Mouse (Mus musculus): ENCODE results near the gene Inmt. TPM values are rescaled to one million over a fixed set of nuclear protein-coding genes. Genes with fewer than 3 reads are reported as not detected.

Inmt gene
- polyA plus RNA-seq, 1 experiment: not detected

DNA sequence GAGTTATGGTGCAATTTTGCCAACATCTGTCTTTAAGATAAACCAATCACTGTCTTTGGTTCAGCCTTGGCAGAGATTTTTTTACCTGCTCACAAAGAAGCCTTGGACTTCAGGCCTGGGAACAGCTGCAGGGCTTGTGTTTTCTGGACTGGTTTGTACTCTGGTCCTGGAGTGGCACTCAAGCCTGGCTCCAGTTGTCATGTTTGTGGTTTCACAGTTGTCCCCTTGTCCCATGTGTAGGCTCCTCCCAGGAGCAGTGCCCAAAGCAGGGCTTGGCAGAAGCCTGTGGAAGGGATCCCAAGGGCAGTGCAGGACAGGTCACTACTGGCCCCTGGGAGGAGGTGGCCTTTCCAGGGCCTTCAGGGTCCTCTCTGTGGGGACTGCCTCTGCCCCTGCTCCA lies 36.5 kb downstream of the Inmt start:
- TF ChIP-seq FLI1 (IDR thresholded peaks at IDR 0.05; ENCODE audit: low read length) (no peak), GATA1 (IDR thresholded peaks at IDR 0.05; ENCODE audit: borderline replicate concordance, low read length) (no peak)
- Histone ChIP-seq H3K9me3 (peaks cover 17% of the 10 kb centered on the region), H3K4me3 (replicated peaks) (no peak overlapping the region), H3K27me3 (replicated peaks) (peaks cover 74% of the 10 kb centered on the region), H3K4me1 (no peaks in the 10 kb centered on the region), H3K36me3 (replicated peaks; ENCODE audit: low read length) (no peaks in the 10 kb centered on the region)

DNA sequence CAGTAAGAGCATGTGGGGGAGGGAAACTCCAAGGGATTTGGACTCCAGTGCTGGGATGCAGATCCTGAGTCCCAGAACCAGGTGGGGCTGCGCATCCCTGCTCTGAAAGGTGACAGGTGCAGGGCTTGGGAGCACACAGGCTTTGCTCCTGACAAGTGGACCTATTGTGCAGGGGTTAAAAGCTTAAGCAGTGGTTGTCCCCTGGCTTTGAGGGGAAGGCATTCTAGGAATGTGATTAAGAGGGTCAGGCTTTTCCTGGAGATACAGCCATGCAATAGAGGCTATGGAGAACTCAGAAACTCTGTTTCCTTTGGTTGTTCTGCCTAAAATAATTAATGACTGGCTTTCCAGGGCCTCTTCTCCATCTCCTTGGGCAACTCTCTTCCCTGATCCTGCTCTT lies 41.4 kb downstream of the Inmt start:
- Histone ChIP-seq H3K4me3 (replicated peaks) (no peak overlapping the region), H3K9me3 (peaks cover 12% of the 10 kb centered on the region), H3K27me3 (replicated peaks) (peaks cover 74% of the 10 kb centered on the region), H3K36me3 (replicated peaks; ENCODE audit: low read length) (no peaks in the 10 kb centered on the region), H3K4me1 (no peaks in the 10 kb centered on the region)
- TF ChIP-seq GATA1 (IDR thresholded peaks at IDR 0.05; ENCODE audit: borderline replicate concordance, low read length) (no peak), FLI1 (IDR thresholded peaks at IDR 0.05; ENCODE audit: low read length) (no peak)

DNA sequence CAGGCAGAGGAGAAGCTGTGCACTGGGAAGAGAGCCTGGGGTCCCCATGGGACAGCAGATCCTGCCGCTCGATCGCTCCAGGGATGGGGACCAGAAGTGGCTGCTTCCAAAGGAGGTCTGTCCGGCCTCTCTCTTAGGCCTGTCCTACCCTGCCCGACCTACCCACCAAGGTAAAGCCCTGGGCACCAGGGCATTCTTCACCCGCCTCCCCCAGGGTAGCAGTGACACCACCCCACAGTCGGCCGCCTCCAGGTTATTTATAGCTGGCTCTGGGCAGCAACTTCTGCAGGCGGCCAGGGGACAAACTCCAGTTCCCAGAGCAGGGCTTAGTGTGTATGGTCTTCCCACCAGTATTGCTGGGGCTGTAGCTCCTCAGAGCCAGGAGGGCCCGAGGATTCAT lies 42.0 kb downstream of the Inmt start, which contains the start of gene Crhr2:
Crhr2 (minus strand) TSS at position 223 of the 400 bp plus-strand sequence.
- H3K9me3 ChIP-seq: peaks cover 12% of the 10 kb centered on the region
- no peaks in the 10 kb centered on the region for H3K4me1 ChIP-seq
- no peaks in the 10 kb centered on the region for H3K36me3 ChIP-seq (replicated peaks; ENCODE audit: low read length)
- H3K27me3 ChIP-seq (replicated peaks): peaks cover 76% of the 10 kb centered on the region
- H3K4me3 ChIP-seq (replicated peaks): no peak within 1 kb of the TSS
- TF ChIP-seq FLI1 (IDR thresholded peaks at IDR 0.05; ENCODE audit: low read length) (no peak), GATA1 (IDR thresholded peaks at IDR 0.05; ENCODE audit: borderline replicate concordance, low read length) (no peak)

DNA sequence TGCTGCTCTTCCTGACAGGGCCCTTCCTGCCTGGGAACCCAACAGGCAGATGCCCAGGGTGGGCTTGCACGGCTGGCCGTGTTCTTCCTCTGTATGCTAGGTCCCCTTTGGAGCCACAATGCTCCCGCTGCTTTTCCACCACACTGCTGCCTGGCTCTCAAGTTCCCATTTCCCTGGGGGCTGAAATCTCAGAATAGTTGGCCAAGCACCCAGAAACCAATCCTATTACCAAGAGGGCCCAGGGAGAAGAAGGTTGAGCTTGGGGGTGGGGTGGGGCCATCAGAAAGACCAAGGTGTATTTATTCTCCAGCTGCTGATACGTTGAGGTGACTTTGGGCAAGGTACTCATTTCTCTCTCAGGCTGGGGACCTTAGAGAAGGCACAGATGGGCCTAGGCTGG lies 43.5 kb downstream of the Inmt start:
- H3K9me3 ChIP-seq: peaks cover 12% of the 10 kb centered on the region
- no peak overlapping the region for H3K4me3 ChIP-seq (replicated peaks)
- H3K4me1 ChIP-seq: no peaks in the 10 kb centered on the region
- TF ChIP-seq FLI1 (IDR thresholded peaks at IDR 0.05; ENCODE audit: low read length) (no peak), GATA1 (IDR thresholded peaks at IDR 0.05; ENCODE audit: borderline replicate concordance, low read length) (no peak)
- H3K36me3 ChIP-seq (replicated peaks; ENCODE audit: low read length): no peaks in the 10 kb centered on the region
- H3K27me3 ChIP-seq (replicated peaks): peaks cover 76% of the 10 kb centered on the region

DNA sequence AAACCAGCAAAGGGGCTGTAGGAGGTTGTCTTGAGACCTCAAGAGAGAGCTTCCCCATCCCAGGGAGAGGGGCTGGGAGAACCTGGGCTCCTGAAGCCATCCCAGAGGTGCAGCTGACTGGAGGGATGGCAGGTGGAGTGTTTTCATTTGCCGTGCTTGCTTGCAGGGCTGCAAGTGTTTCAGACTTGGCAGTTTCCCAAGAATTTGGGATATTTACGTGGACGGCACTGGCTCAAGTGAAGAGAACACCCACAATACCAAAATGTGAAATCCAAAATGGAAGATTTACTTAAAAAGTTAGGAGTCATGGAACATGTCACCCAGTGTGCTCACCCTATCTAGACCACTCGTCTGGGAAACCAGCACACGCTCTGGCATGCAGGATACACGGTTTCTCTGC lies 44.2 kb downstream of the Inmt start:
- H3K9me3 ChIP-seq: peaks cover 12% of the 10 kb centered on the region
- peaks cover 80% of the 10 kb centered on the region for H3K27me3 ChIP-seq (replicated peaks)
- no peaks in the 10 kb centered on the region for H3K36me3 ChIP-seq (replicated peaks; ENCODE audit: low read length)
- TF ChIP-seq FLI1 (IDR thresholded peaks at IDR 0.05; ENCODE audit: low read length) (no peak), GATA1 (IDR thresholded peaks at IDR 0.05; ENCODE audit: borderline replicate concordance, low read length) (no peak)
- H3K4me1 ChIP-seq: no peaks in the 10 kb centered on the region
- no peak overlapping the region for H3K4me3 ChIP-seq (replicated peaks)

DNA sequence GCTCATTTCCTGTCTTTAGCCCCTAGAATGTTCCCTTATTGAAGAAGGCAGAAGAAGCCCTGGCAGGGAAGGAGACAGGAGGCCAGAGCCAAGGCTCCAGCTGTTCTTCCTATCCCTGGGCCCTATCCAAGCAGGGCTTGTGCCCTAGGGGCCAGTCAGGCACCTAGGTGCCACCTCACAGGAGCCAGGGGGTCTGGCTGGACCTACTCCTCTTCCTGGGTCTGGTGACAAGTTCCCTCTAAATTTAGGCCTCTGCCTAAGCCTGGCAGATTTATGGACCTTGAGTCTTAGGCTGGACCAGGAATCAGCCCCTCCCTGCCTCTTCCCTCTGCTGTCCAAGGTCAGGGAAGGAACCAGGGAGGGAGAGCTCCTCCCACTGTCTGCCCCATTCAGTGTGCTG lies 46.5 kb downstream of the Inmt start:
- Histone ChIP-seq H3K27me3 (replicated peaks) (peaks cover 86% of the 10 kb centered on the region), H3K36me3 (replicated peaks; ENCODE audit: low read length) (no peaks in the 10 kb centered on the region), H3K4me1 (no peaks in the 10 kb centered on the region), H3K9me3 (no peaks in the 10 kb centered on the region), H3K4me3 (replicated peaks) (no peak overlapping the region)
- TF ChIP-seq FLI1 (IDR thresholded peaks at IDR 0.05; ENCODE audit: low read length) (no peak), GATA1 (IDR thresholded peaks at IDR 0.05; ENCODE audit: borderline replicate concordance, low read length) (no peak)

DNA sequence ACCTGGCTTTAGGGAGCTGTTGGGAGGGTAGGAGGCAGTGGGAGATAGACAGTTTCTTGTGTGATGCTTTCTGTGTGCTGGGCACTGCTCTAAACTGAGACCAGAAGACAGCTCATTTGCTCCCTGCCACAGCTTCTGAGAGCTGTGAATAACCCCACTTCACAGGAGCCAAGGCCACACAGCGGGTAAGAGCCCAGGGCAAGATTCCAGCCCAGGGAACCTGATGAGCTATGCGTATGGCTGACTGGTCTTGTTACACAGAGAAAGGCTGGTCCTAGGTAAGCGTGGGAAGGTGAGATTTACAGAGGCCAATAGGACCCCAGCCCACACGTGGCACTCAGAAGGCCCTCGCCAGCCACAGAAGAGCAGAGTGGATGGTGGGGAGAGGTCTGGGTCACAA lies 48.3 kb downstream of the Inmt start:
- H3K27me3 ChIP-seq (replicated peaks): peaks cover 87% of the 10 kb centered on the region
- no peaks in the 10 kb centered on the region for H3K9me3 ChIP-seq
- TF ChIP-seq GATA1 (IDR thresholded peaks at IDR 0.05; ENCODE audit: borderline replicate concordance, low read length) (no peak), FLI1 (IDR thresholded peaks at IDR 0.05; ENCODE audit: low read length) (no peak)

DNA sequence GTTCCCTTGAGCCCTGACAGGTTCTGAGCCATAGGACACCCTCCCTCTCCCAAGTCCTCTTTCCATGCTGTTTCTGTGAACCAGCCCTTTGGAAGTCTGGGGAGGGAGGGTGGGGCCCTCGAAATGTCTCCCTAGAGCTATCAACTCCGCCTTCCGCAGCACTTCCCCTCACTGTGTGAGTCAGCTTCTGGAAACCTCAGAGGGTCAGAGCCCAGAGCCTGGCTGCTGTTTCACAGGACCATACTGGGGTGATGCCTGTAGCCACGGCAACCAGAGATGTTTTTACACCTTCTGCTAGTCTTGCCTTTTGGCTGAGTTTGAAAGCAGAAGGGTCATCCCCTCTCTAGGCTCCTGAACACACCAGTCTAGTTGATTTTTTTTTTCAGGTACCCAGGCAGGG lies 51.8 kb downstream of the Inmt start:
- no peak for TF ChIP-seq FLI1 (IDR thresholded peaks at IDR 0.05; ENCODE audit: low read length)
- no peak for TF ChIP-seq GATA1 (IDR thresholded peaks at IDR 0.05; ENCODE audit: borderline replicate concordance, low read length)
- H3K27me3 ChIP-seq (replicated peaks): peaks cover 95% of the 10 kb centered on the region
- H3K36me3 ChIP-seq (replicated peaks; ENCODE audit: low read length): no peaks in the 10 kb centered on the region

More for the DNA sequence above, 48.3 kb downstream of the Inmt start:
- Histone ChIP-seq H3K4me1 (peaks cover 7% of the 10 kb centered on the region), H3K4me3 (replicated peaks) (no peak overlapping the region), H3K36me3 (replicated peaks; ENCODE audit: low read length) (no peaks in the 10 kb centered on the region)

More for the DNA sequence above, 51.8 kb downstream of the Inmt start:
- H3K9me3 ChIP-seq: no peaks in the 10 kb centered on the region
- peaks cover 17% of the 10 kb centered on the region for H3K4me1 ChIP-seq
- H3K4me3 ChIP-seq (replicated peaks): no peak overlapping the region

Other genes starting within 250 kb of the Inmt start
- 1.5 TPM in 1 of 2 replicates, not detected in the other for gene Nod1, start 202.4 kb downstream of the Inmt start, polyA plus RNA-seq (2012; ENCODE audit: insufficient read depth, low replicate concordance)
- 4.2 and 18.6 TPM in 2 replicates for gene Ggct, start 182.1 kb downstream of the Inmt start, polyA plus RNA-seq (2012; ENCODE audit: insufficient read depth, low replicate concordance)
- gene Gars, start 137.0 kb downstream of the Inmt start, polyA plus RNA-seq (2012; ENCODE audit: insufficient read depth, low replicate concordance): 57.4 and 75.3 TPM in 2 replicates
- not detected in 2 replicates for gene Crhr2, start 42.0 kb downstream of the Inmt start, polyA plus RNA-seq (2012; ENCODE audit: insufficient read depth, low replicate concordance)
- 0.10 TPM in 1 of 2 replicates, not detected in the other for gene Mindy4, start 28.3 kb upstream of the Inmt start, polyA plus RNA-seq (2012; ENCODE audit: insufficient read depth, low replicate concordance)
- 2.1 and 4.6 TPM in 2 replicates for gene Aqp1, start 161.4 kb upstream of the Inmt start, polyA plus RNA-seq (2012; ENCODE audit: insufficient read depth, low replicate concordance)
- not detected in 2 replicates for gene Ghrhr, start 201.3 kb upstream of the Inmt start, polyA plus RNA-seq (2012; ENCODE audit: insufficient read depth, low replicate concordance)

Data from megakaryocyte, embryonic 14.5 days (primary cell).